9 mouse cellular contexts compared by ENCODE assay signal in genomic region chr13:23515826-23516620, GRCm38 (mm10). TPM values are rescaled to one million over a fixed set of nuclear protein-coding genes. Genes with fewer than 3 reads are reported as not detected.
DNase-seq lines count a peak whose midpoint lies in the region; ATAC-seq and TF ChIP-seq lines count a peak whose summit lies in the region.
"Had no signal": no experiment of that assay in that cellular context is flagged by ENCODE, and none has a peak within 500 bp of the region (broad histone marks: within the 10 kb centered on the region; RNA-seq: fewer than 3 reads in every experiment).

No protein-coding gene starts in this region.

- 49% methylated on average over 15 of the region's 15 CpGs for WGBS in embryonic facial prominence, embryonic 15.5 days
- WGBS in limb, embryonic 10.5 days: 52% methylated on average over 15 of the region's 15 CpGs
- 51% methylated on average over 15 of the region's 15 CpGs for WGBS in neural tube, embryonic 13.5 days

- no peak for TF ChIP-seq CTCF in layer of hippocampus, adult 2 months (conservative IDR thresholded peaks at IDR 0.05)

- H3K27me3 ChIP-seq in embryonic facial prominence, embryonic 15.5 days: no peaks in the 10 kb centered on the region
- H3K27me3 ChIP-seq in limb, embryonic 10.5 days (ENCODE audit: low read depth, poor library complexity, severe bottlenecking): no peaks in the 10 kb centered on the region
- H3K27me3 ChIP-seq in neural tube, embryonic 13.5 days: no peaks in the 10 kb centered on the region

- no peak overlapping the region for H3K9ac ChIP-seq in embryonic facial prominence, embryonic 15.5 days
- H3K9ac ChIP-seq in neural tube, embryonic 13.5 days: peak overlapping the region; percentile 57; the same call in 1 of the 2 replicates

- H3K4me3 ChIP-seq in layer of hippocampus, adult 2 months: peak overlapping the region; percentile 58
- peak overlapping the region; percentile 58 for H3K4me3 ChIP-seq in embryonic facial prominence, embryonic 15.5 days (replicated peaks)
- H3K4me3 ChIP-seq in limb, embryonic 10.5 days: peak overlapping the region; percentile 51
- peak overlapping the region; percentile 50 for H3K4me3 ChIP-seq in neural tube, embryonic 13.5 days

- H3K4me1 ChIP-seq in embryonic facial prominence, embryonic 15.5 days: 0 out of 2 replicates have a peak, but pooled peaks cover 5% of the 10 kb centered on the region
- H3K4me1 ChIP-seq in limb, embryonic 10.5 days: peaks cover 5% of the 10 kb centered on the region
- H3K4me1 ChIP-seq in neural tube, embryonic 13.5 days (replicated peaks): peaks cover 19% of the 10 kb centered on the region

- no peaks in the 10 kb centered on the region for H3K36me3 ChIP-seq in embryonic facial prominence, embryonic 15.5 days
- no peaks in the 10 kb centered on the region for H3K36me3 ChIP-seq in limb, embryonic 10.5 days
- no peaks in the 10 kb centered on the region for H3K36me3 ChIP-seq in neural tube, embryonic 13.5 days

- no peaks in the 10 kb centered on the region for H3K9me3 ChIP-seq in embryonic facial prominence, embryonic 15.5 days (replicated peaks)
- H3K9me3 ChIP-seq in limb, embryonic 10.5 days (replicated peaks): no peaks in the 10 kb centered on the region
- H3K9me3 ChIP-seq in neural tube, embryonic 13.5 days: no peaks in the 10 kb centered on the region

- H3K27ac ChIP-seq in layer of hippocampus, adult 2 months: no peak overlapping the region
- H3K27ac ChIP-seq in embryonic facial prominence, embryonic 15.5 days (replicated peaks): no peak overlapping the region
- peak overlapping the region; percentile 72 for H3K27ac ChIP-seq in limb, embryonic 10.5 days
- H3K27ac ChIP-seq in neural tube, embryonic 13.5 days (replicated peaks): no peak overlapping the region

- no peak for DNase-seq in layer of hippocampus, adult 2 months (ENCODE audit: low spot score in 2 of 2)
- DNase-seq in layer of hippocampus, postnatal 36 days: no peak
- no peak for DNase-seq in limb, embryonic 10.5 days (ENCODE audit: low spot score)
- no peak for DNase-seq in T-cell, adult 2 months (ENCODE audit: low spot score)
- DNase-seq in kidney, postnatal 10 days: no peak
- DNase-seq: gastrocnemius, postnatal 10 days had no signal

- peak overlapping the region; percentile 45 for H3K4me2 ChIP-seq in embryonic facial prominence, embryonic 15.5 days (replicated peaks)
- H3K4me2 ChIP-seq in neural tube, embryonic 13.5 days: peak overlapping the region; percentile 79

- ATAC-seq in embryonic facial prominence, embryonic 15.5 days (ENCODE audit: insufficient number of reproducible peaks, low FRiP score, low TSS enrichment, low read depth): no peak
- ATAC-seq in neural tube, embryonic 13.5 days (ENCODE audit: low read depth): no peak
- no peak for ATAC-seq in monocyte, adult 5-6 weeks (replicated peaks; ENCODE audit: insufficient number of reproducible peaks, low FRiP score, low TSS enrichment, poor library complexity, severe bottlenecking)

RNA-seq across cellular contexts. Expression of gene Hist1h4h, which starts 14.8 kb away (rescaled TPM):
- total RNA-seq in layer of hippocampus, adult 2 months (2021): 100 to 1,000 TPM; 333 to 344 TPM
- 100 to 1,000 TPM; 363 to 377 TPM for total RNA-seq in layer of hippocampus, postnatal 36 days (2021)
- polyA plus RNA-seq in embryonic facial prominence, embryonic 15.5 days (2015; fragmentation: Nextera tagmentation; extraction: Ambion mirVana): 6.1 and 7.1 TPM in 2 replicates
- 2.4 and 4.5 TPM in 2 replicates for polyA plus RNA-seq in limb, embryonic 10.5 days (2016; fragmentation: Nextera tagmentation; extraction: Ambion mirVana)
- polyA plus RNA-seq in neural tube, embryonic 13.5 days (2015; fragmentation: Nextera tagmentation; extraction: Ambion mirVana): 2.4 and 2.6 TPM in 2 replicates
- 24.5 to 149 TPM (median 46.4 TPM) in 3 replicates for total RNA-seq in monocyte, adult 5-6 weeks (2017)

RNA-seq across cellular contexts. Expression of gene Hist1h2af, which starts 17.7 kb away (rescaled TPM):
- 10 to 100 TPM in 1 of 2 experiments, 1 to 10 TPM in 1; 6.9 to 12.2 TPM for total RNA-seq in layer of hippocampus, adult 2 months (2021)
- total RNA-seq in layer of hippocampus, postnatal 36 days (2021): 10 to 100 TPM; 12.2 to 14.4 TPM
- 2.7 and 3.4 TPM in 2 replicates for polyA plus RNA-seq in embryonic facial prominence, embryonic 15.5 days (2015; fragmentation: Nextera tagmentation; extraction: Ambion mirVana)
- 8.0 and 11.7 TPM in 2 replicates for polyA plus RNA-seq in limb, embryonic 10.5 days (2016; fragmentation: Nextera tagmentation; extraction: Ambion mirVana)
- polyA plus RNA-seq in neural tube, embryonic 13.5 days (2015; fragmentation: Nextera tagmentation; extraction: Ambion mirVana): 0.95 TPM in 1 of 2 replicates, not detected in the other
- total RNA-seq in monocyte, adult 5-6 weeks (2017): 1.4 to 11.6 TPM in 2 of 3 replicates, not detected in the other

RNA-seq across cellular contexts. Expression of gene Hist1h3g, which starts 19.2 kb away (rescaled TPM):
- 1 to 10 TPM; 3.6 to 5.5 TPM for total RNA-seq in layer of hippocampus, adult 2 months (2021)
- 1 to 10 TPM; 3.9 to 4.9 TPM for total RNA-seq in layer of hippocampus, postnatal 36 days (2021)
- polyA plus RNA-seq in embryonic facial prominence, embryonic 15.5 days (2015; fragmentation: Nextera tagmentation; extraction: Ambion mirVana): 3.2 and 5.3 TPM in 2 replicates
- 4.7 and 5.3 TPM in 2 replicates for polyA plus RNA-seq in limb, embryonic 10.5 days (2016; fragmentation: Nextera tagmentation; extraction: Ambion mirVana)
- 1.1 and 1.3 TPM in 2 replicates for polyA plus RNA-seq in neural tube, embryonic 13.5 days (2015; fragmentation: Nextera tagmentation; extraction: Ambion mirVana)
- not detected in 3 replicates for total RNA-seq in monocyte, adult 5-6 weeks (2017)

RNA-seq across cellular contexts. Expression of gene Hist1h2bh, which starts 27.2 kb away (rescaled TPM):
- total RNA-seq in layer of hippocampus, adult 2 months (2021): 1 to 10 TPM in 1 of 2 experiments, under 1 TPM in 1; 0.39 to 1.2 TPM
- total RNA-seq in layer of hippocampus, postnatal 36 days (2021): 1 to 10 TPM; 1.1 to 1.2 TPM
- polyA plus RNA-seq in embryonic facial prominence, embryonic 15.5 days (2015; fragmentation: Nextera tagmentation; extraction: Ambion mirVana): 1.0 and 1.1 TPM in 2 replicates
- polyA plus RNA-seq in limb, embryonic 10.5 days (2016; fragmentation: Nextera tagmentation; extraction: Ambion mirVana): 0.56 and 0.69 TPM in 2 replicates
- 0.61 TPM in 1 of 2 replicates, not detected in the other for polyA plus RNA-seq in neural tube, embryonic 13.5 days (2015; fragmentation: Nextera tagmentation; extraction: Ambion mirVana)
- 0.21 to 4.4 TPM (median 2.1 TPM) in 3 replicates for total RNA-seq in monocyte, adult 5-6 weeks (2017)

RNA-seq across cellular contexts. Expression of gene Btn2a2, which starts 27.4 kb away (rescaled TPM):
- under 1 TPM; 0.49 to 0.52 TPM for total RNA-seq in layer of hippocampus, adult 2 months (2021)
- under 1 TPM; 0.51 to 0.80 TPM for total RNA-seq in layer of hippocampus, postnatal 36 days (2021)
- polyA plus RNA-seq in embryonic facial prominence, embryonic 15.5 days (2015; fragmentation: Nextera tagmentation; extraction: Ambion mirVana): 0.55 and 0.65 TPM in 2 replicates
- polyA plus RNA-seq in limb, embryonic 10.5 days (2016; fragmentation: Nextera tagmentation; extraction: Ambion mirVana): 0.99 and 1.9 TPM in 2 replicates
- 0.12 and 0.21 TPM in 2 replicates for polyA plus RNA-seq in neural tube, embryonic 13.5 days (2015; fragmentation: Nextera tagmentation; extraction: Ambion mirVana)
- total RNA-seq in monocyte, adult 5-6 weeks (2017): not detected in 3 replicates
